Mouse (Mus musculus): ENCODE measurements at regions not wholly inside any gene's neighbourhood (a gene's known extent, or its start where the extent isn't known, plus 50 kb on each side); places are given as distances from the start of the nearest gene placed in this dataset.

DNA sequence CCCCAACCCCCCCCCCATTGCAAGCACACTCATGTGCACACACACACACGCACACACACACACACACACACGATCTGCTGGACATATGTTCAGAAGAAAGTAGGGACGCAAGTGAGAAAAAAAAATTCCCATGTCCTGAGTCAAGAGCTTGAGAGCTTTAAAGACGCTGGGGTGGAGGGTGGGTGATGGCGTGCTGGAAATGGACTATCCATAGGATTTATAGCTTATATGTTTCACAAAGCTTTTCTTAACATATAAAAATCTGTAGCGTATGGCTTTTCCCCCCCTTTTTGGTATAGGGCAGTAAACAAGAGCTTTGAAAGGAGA lies 99.3 kb downstream of the Zfp36l1 start:
- TF ChIP-seq CTCF (IDR thresholded peaks at IDR 0.05; ENCODE audit: low read depth, low read length) (no peak), TAL1 (conservative IDR thresholded peaks at IDR 0.05; ENCODE audit: low read depth, low read length) (no peak), POLR2AphosphoS5 (IDR thresholded peaks at IDR 0.05; ENCODE audit: insufficient replicate concordance, low read depth, low read length) (no peak), GATA2 (IDR thresholded peaks at IDR 0.05; ENCODE audit: borderline replicate concordance, low read depth, low read length) (no peak), GATA1 (IDR thresholded peaks at IDR 0.05; ENCODE audit: borderline replicate concordance, low read length) (no peak)
- no peak for ATAC-seq (ENCODE audit: extremely low read depth, insufficient number of reproducible peaks, low FRiP score, poor library complexity, severe bottlenecking)
- Histone ChIP-seq H3K27me3 (ENCODE audit: insufficient read depth, low read length) (peaks cover 18% of the 10 kb centered on the region), H3K9me3 (replicated peaks) (no peaks in the 10 kb centered on the region), H3K36me3 (replicated peaks) (no peaks in the 10 kb centered on the region), H3K4me3 (ENCODE audit: low read depth, low read length) (no peak overlapping the region), H3K4me1 (ENCODE audit: insufficient read depth, low read depth, low read length) (peaks cover 8% of the 10 kb centered on the region; the same call in 1 of the 2 replicates)
- DNase-seq (ENCODE audit: low spot score), result no peak

DNA sequence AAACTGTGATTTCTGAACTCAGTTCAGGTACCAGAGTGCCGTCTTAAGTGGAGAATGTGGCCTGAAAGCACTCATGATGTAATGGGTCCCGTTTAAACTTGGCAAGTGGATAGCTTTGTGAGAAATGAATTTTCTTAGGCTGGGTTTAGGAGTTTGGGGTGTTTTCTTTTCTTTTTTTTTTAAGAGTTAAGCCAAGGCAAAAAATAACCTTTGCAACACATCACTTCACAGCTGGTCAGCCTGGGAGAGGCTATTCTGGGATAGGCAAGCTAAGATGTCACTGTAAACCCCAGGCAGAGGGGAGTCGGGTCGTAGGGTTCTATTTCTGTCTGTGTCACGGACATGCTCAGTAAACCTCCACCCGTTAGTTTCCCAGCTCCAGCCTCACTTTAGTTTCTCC lies 100.9 kb downstream of the Zfp36l1 start:
- TF ChIP-seq TAL1 (conservative IDR thresholded peaks at IDR 0.05; ENCODE audit: low read depth, low read length) (no peak), GATA2 (IDR thresholded peaks at IDR 0.05; ENCODE audit: borderline replicate concordance, low read depth, low read length) (no peak), CTCF (IDR thresholded peaks at IDR 0.05; ENCODE audit: low read depth, low read length) (no peak), GATA1 (IDR thresholded peaks at IDR 0.05; ENCODE audit: borderline replicate concordance, low read length) (no peak), POLR2AphosphoS5 (IDR thresholded peaks at IDR 0.05; ENCODE audit: insufficient replicate concordance, low read depth, low read length) (no peak)
- H3K4me1 ChIP-seq (ENCODE audit: insufficient read depth, low read depth, low read length), result peaks cover 12% of the 10 kb centered on the region
- no peak overlapping the region for H3K4me3 ChIP-seq (ENCODE audit: low read depth, low read length)
- peaks cover 19% of the 10 kb centered on the region for H3K27me3 ChIP-seq (ENCODE audit: insufficient read depth, low read length)
- H3K36me3 ChIP-seq (replicated peaks), result no peaks in the 10 kb centered on the region
- DNase-seq (ENCODE audit: low spot score) (no peak), ATAC-seq (ENCODE audit: extremely low read depth, insufficient number of reproducible peaks, low FRiP score, poor library complexity, severe bottlenecking) (no peak)
- H3K9me3 ChIP-seq (replicated peaks), result no peaks in the 10 kb centered on the region

DNA sequence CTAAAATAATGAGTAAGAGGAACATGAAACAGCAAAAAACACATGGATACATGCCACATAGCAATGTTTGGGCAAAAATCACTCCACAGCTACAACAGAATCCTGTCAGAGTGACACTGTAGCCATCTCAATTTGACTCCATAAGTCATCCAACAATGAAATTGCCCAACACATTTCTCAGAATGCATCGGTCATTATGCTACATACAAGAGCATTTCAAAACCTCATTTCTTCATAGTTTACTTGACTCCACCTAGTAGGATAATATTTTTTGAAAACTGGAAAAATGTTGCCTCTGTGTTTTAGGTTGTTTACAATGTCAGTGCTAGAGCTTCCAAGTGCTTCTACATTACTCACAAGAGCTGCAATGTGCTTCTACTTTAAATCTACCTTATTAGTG lies 101.9 kb downstream of the Zfp36l1 start:
- DNase-seq (ENCODE audit: low spot score), result no peak
- no peaks in the 10 kb centered on the region for H3K9me3 ChIP-seq (replicated peaks)
- no peaks in the 10 kb centered on the region for H3K36me3 ChIP-seq (replicated peaks)
- peaks cover 12% of the 10 kb centered on the region for H3K4me1 ChIP-seq (ENCODE audit: insufficient read depth, low read depth, low read length)
- H3K27me3 ChIP-seq (ENCODE audit: insufficient read depth, low read length), result peaks cover 19% of the 10 kb centered on the region
- no peak for ATAC-seq (ENCODE audit: extremely low read depth, insufficient number of reproducible peaks, low FRiP score, poor library complexity, severe bottlenecking)
- H3K4me3 ChIP-seq (ENCODE audit: low read depth, low read length), result no peak overlapping the region
- no peak for TF ChIP-seq GATA2 (IDR thresholded peaks at IDR 0.05; ENCODE audit: borderline replicate concordance, low read depth, low read length)
- no peak for TF ChIP-seq CTCF (IDR thresholded peaks at IDR 0.05; ENCODE audit: low read depth, low read length)
- no peak for TF ChIP-seq TAL1 (conservative IDR thresholded peaks at IDR 0.05; ENCODE audit: low read depth, low read length)
- TF ChIP-seq GATA1 (IDR thresholded peaks at IDR 0.05; ENCODE audit: borderline replicate concordance, low read length), result no peak

DNA sequence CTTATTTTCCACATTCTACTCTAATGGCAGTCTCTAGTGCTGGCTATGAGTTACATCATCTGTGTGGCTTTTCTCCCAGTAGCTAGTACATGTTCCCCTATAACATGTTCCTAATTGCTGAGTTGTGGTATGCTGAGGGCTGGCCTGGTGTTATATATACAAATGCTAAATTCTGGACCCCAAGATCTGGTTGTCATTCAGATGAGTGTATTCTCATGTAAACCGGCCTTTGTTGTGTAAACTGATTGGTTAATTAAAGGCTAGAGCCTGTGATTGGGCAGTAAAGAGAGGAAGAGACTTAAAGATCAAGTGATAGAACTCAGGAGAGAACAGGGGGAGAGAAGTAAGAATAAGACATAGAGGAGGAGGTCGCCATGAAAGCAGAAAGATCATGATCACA lies 102.6 kb downstream of the Zfp36l1 start:
- DNase-seq (ENCODE audit: low spot score) (no peak), ATAC-seq (ENCODE audit: extremely low read depth, insufficient number of reproducible peaks, low FRiP score, poor library complexity, severe bottlenecking) (no peak)
- Histone ChIP-seq H3K36me3 (replicated peaks) (no peaks in the 10 kb centered on the region), H3K9me3 (replicated peaks) (no peaks in the 10 kb centered on the region), H3K4me3 (ENCODE audit: low read depth, low read length) (no peak overlapping the region), H3K27me3 (ENCODE audit: insufficient read depth, low read length) (peaks cover 19% of the 10 kb centered on the region), H3K4me1 (ENCODE audit: insufficient read depth, low read depth, low read length) (peaks cover 12% of the 10 kb centered on the region)
- TF ChIP-seq CTCF (IDR thresholded peaks at IDR 0.05; ENCODE audit: low read depth, low read length), result no peak
- TF ChIP-seq POLR2AphosphoS5 (IDR thresholded peaks at IDR 0.05; ENCODE audit: insufficient replicate concordance, low read depth, low read length), result no peak
- no peak for TF ChIP-seq GATA2 (IDR thresholded peaks at IDR 0.05; ENCODE audit: borderline replicate concordance, low read depth, low read length)
- TF ChIP-seq TAL1 (conservative IDR thresholded peaks at IDR 0.05; ENCODE audit: low read depth, low read length), result no peak
- TF ChIP-seq GATA1 (IDR thresholded peaks at IDR 0.05; ENCODE audit: borderline replicate concordance, low read length), result no peak

DNA sequence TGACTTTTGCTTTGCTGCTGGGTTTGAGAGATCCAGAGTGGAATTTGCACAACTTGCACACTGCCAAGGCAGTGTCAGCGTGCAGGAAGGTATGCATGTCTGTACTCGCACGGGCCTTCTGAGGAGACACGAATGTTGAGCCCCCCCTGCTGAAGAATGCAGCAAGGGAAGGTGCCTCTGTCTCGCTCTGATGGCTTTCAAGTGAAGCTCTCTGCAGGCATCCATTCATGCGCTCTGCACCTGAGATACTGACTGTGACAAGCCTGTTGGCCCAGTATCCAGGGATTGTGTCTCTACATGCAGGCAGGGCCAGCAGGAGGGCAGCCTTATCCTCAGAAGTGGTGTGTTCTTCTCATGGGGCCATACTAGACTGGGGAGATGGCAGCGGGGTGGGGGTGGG lies 105.0 kb downstream of the Zfp36l1 start:
- ATAC-seq (ENCODE audit: extremely low read depth, insufficient number of reproducible peaks, low FRiP score, poor library complexity, severe bottlenecking) (no peak), DNase-seq (ENCODE audit: low spot score) (no peak)
- H3K36me3 ChIP-seq (replicated peaks), result no peaks in the 10 kb centered on the region
- TF ChIP-seq GATA1 (IDR thresholded peaks at IDR 0.05; ENCODE audit: borderline replicate concordance, low read length) (no peak), CTCF (IDR thresholded peaks at IDR 0.05; ENCODE audit: low read depth, low read length) (no peak), TAL1 (conservative IDR thresholded peaks at IDR 0.05; ENCODE audit: low read depth, low read length) (no peak), POLR2AphosphoS5 (IDR thresholded peaks at IDR 0.05; ENCODE audit: insufficient replicate concordance, low read depth, low read length) (no peak), GATA2 (IDR thresholded peaks at IDR 0.05; ENCODE audit: borderline replicate concordance, low read depth, low read length) (no peak)
- no peaks in the 10 kb centered on the region for H3K9me3 ChIP-seq (replicated peaks)
- peaks cover 14% of the 10 kb centered on the region for H3K4me1 ChIP-seq (ENCODE audit: insufficient read depth, low read depth, low read length)
- H3K27me3 ChIP-seq (ENCODE audit: insufficient read depth, low read length), result peaks cover 11% of the 10 kb centered on the region
- H3K4me3 ChIP-seq (ENCODE audit: low read depth, low read length), result no peak overlapping the region

DNA sequence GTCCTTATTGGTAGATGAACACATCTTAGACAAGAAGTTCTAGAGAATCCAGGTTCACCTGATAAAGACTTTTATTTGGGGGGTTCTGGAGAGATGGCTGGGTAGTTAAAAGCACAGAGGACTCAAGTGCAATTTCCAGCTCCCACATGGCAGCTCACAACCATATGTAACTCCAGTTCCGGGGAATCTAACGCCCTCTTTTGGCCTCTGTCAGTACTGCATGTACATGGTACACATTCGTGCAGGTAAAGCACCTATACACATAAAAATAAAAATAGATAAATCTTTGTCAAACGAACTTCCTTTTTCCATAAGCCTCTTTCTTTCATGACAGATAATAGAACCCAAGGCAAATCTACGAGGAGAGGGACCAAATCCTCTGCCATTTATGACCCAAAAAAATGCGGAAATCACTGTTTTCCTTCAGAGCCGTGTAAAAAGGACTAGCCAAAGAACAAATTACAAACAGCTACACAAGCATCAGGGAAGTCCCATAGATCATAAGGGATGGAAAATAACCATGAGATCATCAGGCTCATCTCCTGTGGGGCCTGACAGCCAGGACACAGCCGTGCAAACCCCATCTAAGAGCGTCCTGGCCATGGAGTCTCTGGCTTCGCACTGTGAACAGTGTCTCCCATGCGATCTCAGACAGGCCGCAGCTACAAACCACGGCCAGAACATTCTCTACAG lies 107.4 kb downstream of the Zfp36l1 start:
- ATAC-seq (ENCODE audit: extremely low read depth, insufficient number of reproducible peaks, low FRiP score, poor library complexity, severe bottlenecking) (no peak), DNase-seq (ENCODE audit: low spot score) (no peak)
- Histone ChIP-seq H3K36me3 (replicated peaks) (no peaks in the 10 kb centered on the region), H3K4me3 (ENCODE audit: low read depth, low read length) (no peak overlapping the region), H3K4me1 (ENCODE audit: insufficient read depth, low read depth, low read length) (peaks cover 23% of the 10 kb centered on the region), H3K9me3 (replicated peaks) (no peaks in the 10 kb centered on the region), H3K27me3 (ENCODE audit: insufficient read depth, low read length) (0 out of 2 replicates have a peak, but pooled peaks cover 4% of the 10 kb centered on the region)
- TF ChIP-seq TAL1 (conservative IDR thresholded peaks at IDR 0.05; ENCODE audit: low read depth, low read length) (no peak), CTCF (IDR thresholded peaks at IDR 0.05; ENCODE audit: low read depth, low read length) (no peak), GATA2 (IDR thresholded peaks at IDR 0.05; ENCODE audit: borderline replicate concordance, low read depth, low read length) (no peak), POLR2AphosphoS5 (IDR thresholded peaks at IDR 0.05; ENCODE audit: insufficient replicate concordance, low read depth, low read length) (no peak), GATA1 (IDR thresholded peaks at IDR 0.05; ENCODE audit: borderline replicate concordance, low read length) (no peak)
